Mouse (Mus musculus) B cell, adult 62 days (primary cell): ENCODE results near the gene Slc41a2. TPM values are rescaled to one million over a fixed set of nuclear protein-coding genes. Genes with fewer than 3 reads are reported as not detected.

Experiments
- total RNA-seq: library from RNA; stranded (reverse); gene quantifications from 4 replicates; pipeline ENCODE4 v1.2.4, GENCODE M21; 2023

Gene Slc41a2
- 49.9 to 68.4 TPM (median 64.0 TPM) in 4 replicates for total RNA-seq

GRCm38 (mm10) chr10:83337159-83337951 lies at the start of gene Slc41a2:
Gene Slc41a2 (minus strand): TSS chr10:83337882.

DNA sequence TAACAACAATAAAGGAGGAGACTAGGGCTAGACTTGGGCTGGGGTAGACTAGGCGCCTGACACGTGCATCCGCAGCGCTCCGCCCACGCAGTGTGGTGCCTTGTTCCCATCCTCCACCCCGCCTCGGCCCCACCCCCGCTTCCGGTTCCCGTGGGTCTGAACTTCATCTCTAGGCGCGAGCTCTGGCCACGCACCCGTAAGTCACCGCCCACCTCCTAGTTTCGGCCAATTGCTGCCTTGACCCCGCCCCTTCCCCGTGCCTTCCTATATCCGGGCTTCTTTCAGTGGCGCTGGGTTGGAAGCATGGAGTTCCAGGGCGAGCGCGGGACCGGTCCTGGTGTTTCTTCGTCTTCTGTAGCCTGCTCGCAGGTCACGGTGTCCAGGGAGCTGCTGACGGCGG lies 22.3 kb upstream of the Slc41a2 start, which contains the start of gene D10Wsu102e:
D10Wsu102e (plus strand) TSS at position 266 of the 400 bp plus-strand sequence.

Other genes starting within 250 kb of the Slc41a2 start
- gene D10Wsu102e, start 22.3 kb upstream of the Slc41a2 start, total RNA-seq = 2.9 to 3.5 TPM (median 3.3 TPM) in 4 replicates
- not detected in 4 replicates for gene Aldh1l2, start 196.3 kb upstream of the Slc41a2 start, total RNA-seq
- gene Washc4, start 205.9 kb upstream of the Slc41a2 start, total RNA-seq = 46.2 to 49.9 TPM (median 48.5 TPM) in 4 replicates